Mouse (Mus musculus): ENCODE measurements around the gene Cfdp1. TPM values are rescaled to one million over a fixed set of nuclear protein-coding genes. Genes with fewer than 3 reads are reported as not detected.

Cfdp1 gene
- polyA plus RNA-seq, 1 experiment from 2014 or later = 216 TPM

DNA sequence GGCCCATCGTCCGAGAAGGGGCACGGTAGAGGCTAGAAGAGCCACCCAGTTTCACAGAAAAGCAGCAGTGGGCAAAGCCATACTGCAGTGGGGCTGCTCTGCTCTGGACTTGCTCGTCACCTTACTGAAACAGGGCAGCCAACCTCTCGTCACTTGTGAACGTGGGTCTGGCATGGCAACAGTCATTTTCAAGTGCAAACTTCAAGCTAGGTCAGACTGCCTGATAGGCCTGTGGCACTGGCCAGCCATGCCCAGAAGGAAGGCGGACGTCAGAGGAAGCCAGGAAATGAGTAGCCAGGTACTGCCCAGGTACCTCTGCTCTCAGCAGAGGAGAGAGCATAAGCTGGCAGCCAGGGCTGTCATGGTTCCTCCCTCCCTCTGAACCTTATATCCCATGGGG is 113.1 kb downstream of the Cfdp1 start:
- no peaks in the 10 kb centered on the region for H3K27me3 ChIP-seq (replicated peaks)
- H3K4me2 ChIP-seq = peak overlapping the region; percentile 56
- H3K9me3 ChIP-seq = no peaks in the 10 kb centered on the region
- no peaks in the 10 kb centered on the region for H3K36me3 ChIP-seq (replicated peaks)
- ATAC-seq (replicated peaks) = no peak
- H3K27ac ChIP-seq = no peak overlapping the region
- peak overlapping the region; percentile 97; the same call in 1 of the 2 replicates for H3K4me3 ChIP-seq
- peaks cover 85% of the 10 kb centered on the region for H3K4me1 ChIP-seq
- H3K9ac ChIP-seq = no peak overlapping the region
- 76% methylated on average over 8 of the region's 8 CpGs for WGBS

DNA sequence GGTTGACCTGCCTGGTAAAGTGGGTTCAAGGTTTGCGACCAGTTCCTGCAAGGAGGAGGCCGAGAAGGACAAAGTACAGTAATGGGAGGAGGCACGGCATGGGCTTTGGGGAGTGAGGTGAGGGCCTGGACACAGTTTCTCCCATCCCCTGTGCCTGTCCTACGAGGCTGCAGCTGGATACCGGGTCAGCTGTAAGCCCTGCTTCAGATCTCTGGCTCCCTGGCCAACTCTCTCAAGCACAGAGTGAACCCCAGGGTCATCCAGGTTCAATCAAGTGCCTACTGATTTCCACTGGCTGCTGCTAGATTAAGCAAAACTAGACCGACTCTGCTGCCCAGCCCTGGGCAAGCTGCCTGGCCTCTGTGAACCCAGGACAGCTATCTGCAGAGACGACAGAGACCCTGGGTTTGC is 113.8 kb downstream of the Cfdp1 start:
- H3K4me2 ChIP-seq = peak overlapping the region; percentile 56
- H3K4me1 ChIP-seq = peaks cover 85% of the 10 kb centered on the region

DNA sequence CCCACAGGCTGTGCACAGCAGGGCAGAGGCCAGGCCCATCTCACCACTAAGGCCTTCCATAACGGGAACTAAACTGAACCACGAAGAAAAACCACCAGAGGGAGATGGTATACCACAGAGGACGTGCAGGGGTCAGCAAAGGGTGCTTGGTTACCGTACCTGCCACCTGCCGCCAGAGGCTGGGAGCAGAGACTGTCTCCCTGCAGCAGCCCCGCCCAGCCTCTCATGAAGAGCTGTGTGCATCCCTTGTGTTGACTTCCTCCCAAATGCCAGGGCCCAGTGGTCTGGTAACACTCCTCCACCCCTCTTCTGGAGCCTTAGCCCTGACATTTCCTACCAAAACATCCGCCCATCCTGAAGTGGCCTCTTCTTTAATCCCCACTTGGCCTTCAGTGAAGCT is 114.5 kb downstream of the Cfdp1 start:
- peak overlapping the region; percentile 39; the same call in 1 of the 2 replicates for H3K27ac ChIP-seq
- WGBS = 38% methylated on average over 7 of the region's 7 CpGs
- peaks cover 86% of the 10 kb centered on the region for H3K4me1 ChIP-seq
- H3K9me3 ChIP-seq = no peaks in the 10 kb centered on the region
- no peaks in the 10 kb centered on the region for H3K27me3 ChIP-seq (replicated peaks)
- no peaks in the 10 kb centered on the region for H3K36me3 ChIP-seq (replicated peaks)
- no peak for ATAC-seq (replicated peaks)
- peak overlapping the region; percentile 0; the same call in 1 of the 2 replicates for H3K4me2 ChIP-seq
- H3K4me3 ChIP-seq = no peak overlapping the region
- H3K9ac ChIP-seq = no peak overlapping the region

More for the DNA sequence above, 113.8 kb downstream of the Cfdp1 start:
- Histone ChIP-seq H3K9me3 (no peaks in the 10 kb centered on the region), H3K36me3 (replicated peaks) (no peaks in the 10 kb centered on the region), H3K27me3 (replicated peaks) (no peaks in the 10 kb centered on the region), H3K4me3 (no peak overlapping the region; the same call in 1 of the 2 replicates), H3K27ac (no peak overlapping the region), H3K9ac (no peak overlapping the region)
- 70% methylated on average over 7 of the region's 7 CpGs for WGBS
- no peak for ATAC-seq (replicated peaks)

DNA sequence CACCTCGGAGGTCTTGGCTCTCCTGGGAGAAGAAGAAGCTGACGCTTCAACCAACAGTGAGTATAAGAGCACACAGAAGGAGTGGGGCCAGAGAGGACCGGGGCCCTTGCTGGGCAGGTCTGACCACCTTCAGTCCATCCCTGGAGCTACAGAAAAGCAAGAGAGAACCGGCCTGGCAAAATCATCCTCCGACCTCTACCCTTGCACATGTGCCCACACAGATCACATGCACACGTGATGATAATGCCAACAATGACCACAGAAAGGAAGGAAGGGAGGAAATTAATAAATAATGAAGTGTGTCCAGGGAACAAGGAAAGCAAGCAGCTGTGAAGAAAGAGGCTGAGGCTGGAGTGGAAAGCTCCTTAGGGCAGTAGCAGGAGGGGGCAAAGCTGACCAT is 115.2 kb downstream of the Cfdp1 start:
- Histone ChIP-seq H3K4me1 (peaks cover 86% of the 10 kb centered on the region), H3K9me3 (no peaks in the 10 kb centered on the region), H3K9ac (no peak overlapping the region), H3K27ac (peak overlapping the region; percentile 39; the same call in 1 of the 2 replicates), H3K4me2 (0 out of 2 replicates have a peak overlapping the region, but pooled peaks have one; percentile 0), H3K36me3 (replicated peaks) (no peaks in the 10 kb centered on the region), H3K4me3 (no peak overlapping the region), H3K27me3 (replicated peaks) (no peaks in the 10 kb centered on the region)
- ATAC-seq (replicated peaks) = no peak
- 58% methylated on average over 6 of the region's 6 CpGs for WGBS

DNA sequence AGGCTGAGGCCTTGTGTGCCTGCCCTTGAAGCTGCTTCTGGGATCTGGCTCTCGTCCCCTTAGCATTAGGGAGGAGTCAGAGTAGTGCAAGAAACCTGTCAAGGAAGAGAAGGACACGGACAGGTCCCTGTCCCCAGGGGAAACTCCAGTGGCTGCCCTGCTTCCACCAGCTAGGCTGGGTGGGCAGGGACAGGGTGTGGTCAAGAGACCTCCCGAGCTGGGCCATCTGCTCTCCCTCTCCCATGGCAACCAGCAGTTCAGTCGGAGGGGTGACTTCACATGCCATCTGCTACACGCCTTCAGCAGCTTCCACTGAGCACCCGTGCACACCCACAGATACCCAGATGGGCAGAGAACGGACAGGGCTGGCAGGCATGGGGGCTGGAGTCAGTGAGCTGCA is 117.8 kb downstream of the Cfdp1 start:
- Histone ChIP-seq H3K36me3 (replicated peaks) (no peaks in the 10 kb centered on the region), H3K4me2 (no peak overlapping the region), H3K9me3 (no peaks in the 10 kb centered on the region), H3K27ac (peak overlapping the region; percentile 24; the same call in 1 of the 2 replicates), H3K4me1 (peaks cover 89% of the 10 kb centered on the region), H3K27me3 (replicated peaks) (no peaks in the 10 kb centered on the region), H3K4me3 (no peak overlapping the region), H3K9ac (0 out of 2 replicates have a peak overlapping the region, but pooled peaks have one; percentile 26)
- no peak for ATAC-seq (replicated peaks)
- WGBS = 23% methylated on average over 7 of the region's 7 CpGs

DNA sequence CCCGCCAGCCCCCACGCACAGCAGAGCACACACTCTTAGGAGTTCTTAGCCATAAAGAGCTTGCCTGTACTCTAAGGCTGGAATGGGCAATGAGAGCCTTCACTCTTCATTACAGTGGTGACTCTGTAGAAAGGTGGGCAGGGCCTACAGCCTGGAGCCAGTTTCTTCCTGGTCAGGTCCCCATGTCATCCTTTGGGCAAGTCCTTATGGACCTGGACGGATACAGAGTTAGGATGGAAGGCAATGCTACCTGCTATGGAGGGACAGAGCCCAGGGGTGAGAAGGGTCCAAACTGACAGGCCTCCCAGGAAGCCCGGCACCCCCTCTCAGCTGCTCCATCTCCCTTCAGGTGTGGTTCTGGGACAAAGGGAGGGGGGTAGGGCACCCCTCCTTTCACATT is 118.3 kb downstream of the Cfdp1 start:
- Histone ChIP-seq H3K36me3 (replicated peaks) (no peaks in the 10 kb centered on the region), H3K4me3 (no peak overlapping the region), H3K4me2 (no peak overlapping the region), H3K4me1 (peaks cover 89% of the 10 kb centered on the region), H3K9ac (peak overlapping the region; percentile 26; the same call in 1 of the 2 replicates), H3K27ac (peak overlapping the region; percentile 24; the same call in 1 of the 2 replicates), H3K9me3 (no peaks in the 10 kb centered on the region), H3K27me3 (replicated peaks) (no peaks in the 10 kb centered on the region)
- WGBS = 69% methylated on average over 4 of the region's 4 CpGs
- ATAC-seq (replicated peaks) = no peak

DNA sequence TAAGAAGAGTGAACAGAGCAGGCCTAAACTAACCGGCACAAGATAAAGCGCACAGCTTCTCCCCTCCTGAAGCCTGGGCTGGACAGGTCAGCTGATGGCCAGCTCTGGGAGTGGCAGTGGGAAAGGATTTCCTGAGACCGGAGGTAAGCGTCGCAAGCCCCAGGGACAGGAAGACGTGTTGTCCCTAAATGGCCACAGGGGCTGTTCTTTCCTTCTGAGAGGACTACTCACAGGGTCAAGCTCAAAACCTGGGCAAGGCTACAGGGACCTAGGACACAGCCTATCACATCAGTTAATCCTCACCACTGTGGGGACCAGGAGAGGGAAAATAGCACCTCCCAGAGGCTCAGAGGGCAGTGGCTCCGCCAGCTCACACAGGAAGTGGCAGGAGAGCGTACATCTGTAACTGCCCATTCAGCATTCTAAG is 118.7 kb downstream of the Cfdp1 start:
- Histone ChIP-seq H3K9me3 (no peaks in the 10 kb centered on the region), H3K4me3 (no peak overlapping the region), H3K4me1 (peaks cover 89% of the 10 kb centered on the region), H3K27me3 (replicated peaks) (no peaks in the 10 kb centered on the region), H3K27ac (peak overlapping the region; percentile 22; the same call in 1 of the 2 replicates), H3K9ac (0 out of 2 replicates have a peak overlapping the region, but pooled peaks have one; percentile 7), H3K36me3 (replicated peaks) (no peaks in the 10 kb centered on the region), H3K4me2 (no peak overlapping the region)
- no peak for ATAC-seq (replicated peaks)
- 58% methylated on average over 8 of the region's 8 CpGs for WGBS

DNA sequence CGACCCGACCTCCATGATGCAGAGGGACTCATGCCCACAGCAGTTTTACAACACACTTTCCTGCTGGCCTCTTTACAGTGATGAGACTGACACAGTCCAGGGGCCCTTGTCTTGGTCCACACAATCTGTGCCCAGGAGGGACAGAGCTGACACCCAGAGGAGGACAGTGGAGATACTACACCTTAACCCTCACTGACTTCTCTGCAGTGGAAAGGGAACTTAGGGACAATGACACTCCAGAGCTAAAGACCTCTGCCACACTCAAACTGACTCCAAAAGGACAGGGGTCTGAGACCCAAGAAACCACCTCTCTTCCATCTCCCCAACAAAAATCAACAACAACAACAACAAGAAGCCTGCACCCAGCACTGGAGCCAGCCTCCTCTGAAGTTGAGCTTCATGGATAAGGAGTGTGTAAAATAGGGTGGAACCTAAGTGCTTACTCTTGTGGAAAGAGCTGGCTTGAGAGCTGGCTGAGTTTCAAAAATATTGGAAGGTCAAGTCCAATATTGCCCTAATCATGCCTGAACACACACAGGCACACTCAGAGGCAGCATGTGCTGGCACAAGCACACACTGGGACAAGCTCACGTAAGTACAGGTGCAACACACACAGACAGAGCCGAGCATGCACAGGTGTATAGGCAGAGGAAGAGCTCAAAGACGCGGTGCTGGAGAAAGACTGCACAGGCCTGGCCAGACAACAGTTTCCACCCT is 119.7 kb downstream of the Cfdp1 start:
- H3K27ac ChIP-seq = 0 out of 2 replicates have a peak overlapping the region, but pooled peaks have one; percentile 17
- no peaks in the 10 kb centered on the region for H3K9me3 ChIP-seq
- no peak overlapping the region for H3K9ac ChIP-seq
- H3K4me1 ChIP-seq = peaks cover 89% of the 10 kb centered on the region
- H3K4me2 ChIP-seq = no peak overlapping the region
- no peak for ATAC-seq (replicated peaks)
- WGBS = 53% methylated on average over 6 of the region's 6 CpGs
- H3K36me3 ChIP-seq (replicated peaks) = no peaks in the 10 kb centered on the region
- H3K27me3 ChIP-seq (replicated peaks) = no peaks in the 10 kb centered on the region
- H3K4me3 ChIP-seq = no peak overlapping the region

DNA sequence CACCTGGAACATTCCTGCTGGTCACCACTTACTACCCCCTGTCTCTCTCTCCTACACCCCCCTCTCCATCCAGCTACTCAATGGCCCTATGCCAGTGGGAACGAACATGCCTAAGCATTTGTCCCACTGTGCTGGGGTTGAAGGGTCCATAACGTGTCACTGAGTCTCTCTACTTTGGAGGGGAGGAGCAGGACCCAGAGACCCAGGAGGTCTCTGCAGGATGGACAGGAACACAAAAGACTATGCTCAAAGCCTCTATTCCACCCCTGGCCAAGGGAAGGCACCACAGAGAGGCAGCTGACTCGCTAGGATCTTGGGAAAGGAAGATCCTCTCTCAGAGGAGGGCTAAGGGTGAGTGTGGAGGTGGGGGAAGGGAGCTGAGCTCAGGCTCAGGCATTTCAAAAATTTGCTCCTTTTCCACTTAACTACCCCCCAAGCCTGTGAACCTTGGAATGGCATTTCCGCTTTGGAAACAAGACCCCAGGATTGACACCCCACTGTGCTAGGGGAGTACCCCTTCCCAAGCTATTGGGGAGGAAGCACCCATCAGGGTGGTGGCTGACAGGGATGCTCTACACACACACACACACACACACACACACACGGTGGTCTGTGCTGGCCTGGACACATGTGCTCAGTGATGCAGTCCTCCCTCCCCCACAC is 120.4 kb downstream of the Cfdp1 start:
- H3K27me3 ChIP-seq (replicated peaks) = no peaks in the 10 kb centered on the region
- peaks cover 89% of the 10 kb centered on the region for H3K4me1 ChIP-seq
- no peak overlapping the region for H3K9ac ChIP-seq
- H3K4me3 ChIP-seq = no peak overlapping the region
- H3K4me2 ChIP-seq = no peak overlapping the region
- peak overlapping the region; percentile 81; the same call in 1 of the 2 replicates for H3K27ac ChIP-seq
- ATAC-seq (replicated peaks) = no peak
- 11% methylated on average over 5 of the region's 5 CpGs for WGBS
- H3K9me3 ChIP-seq = no peaks in the 10 kb centered on the region
- H3K36me3 ChIP-seq (replicated peaks) = no peaks in the 10 kb centered on the region

DNA sequence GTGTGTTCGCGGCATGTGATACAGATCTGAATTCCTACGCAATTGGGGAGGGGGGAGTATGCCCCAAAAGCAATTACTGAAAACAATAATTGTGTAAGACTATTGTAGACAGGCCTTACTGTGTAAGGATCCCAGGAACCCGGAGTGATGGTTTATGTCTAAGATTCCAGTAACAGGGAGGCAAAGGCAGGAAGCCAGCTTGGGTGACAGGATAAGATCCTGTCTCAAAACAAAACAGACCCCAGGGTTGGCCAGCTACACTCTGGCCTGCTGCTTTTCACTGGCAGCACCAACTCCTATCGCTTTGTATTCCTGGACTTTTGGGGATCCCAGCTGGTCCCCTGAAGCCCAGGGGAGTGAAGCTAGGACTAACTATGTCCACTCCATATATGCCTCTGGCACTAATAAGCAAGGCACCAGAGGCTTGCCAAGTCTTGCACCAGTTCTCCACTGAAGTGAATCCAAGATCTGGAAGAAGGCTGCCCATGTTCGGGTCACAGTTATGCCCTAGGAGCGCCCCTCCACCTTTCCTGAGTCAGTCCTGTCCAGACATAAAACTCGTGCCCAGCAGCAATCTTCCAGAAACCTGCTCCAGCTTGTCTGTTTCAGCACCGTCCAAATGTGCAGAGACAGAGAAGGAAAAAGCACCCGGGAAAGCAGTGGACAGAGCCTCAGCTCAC is 121.5 kb downstream of the Cfdp1 start:
- peak overlapping the region; percentile 84 for H3K9ac ChIP-seq
- peak overlapping the region; percentile 72 for H3K4me2 ChIP-seq
- WGBS = 25% methylated on average over 10 of the region's 10 CpGs
- no peaks in the 10 kb centered on the region for H3K9me3 ChIP-seq
- H3K36me3 ChIP-seq (replicated peaks) = no peaks in the 10 kb centered on the region
- H3K27me3 ChIP-seq (replicated peaks) = no peaks in the 10 kb centered on the region
- peaks cover 92% of the 10 kb centered on the region for H3K4me1 ChIP-seq
- ATAC-seq (replicated peaks) = no peak
- H3K27ac ChIP-seq = peak overlapping the region; percentile 81
- peak overlapping the region; percentile 77 for H3K4me3 ChIP-seq

DNA sequence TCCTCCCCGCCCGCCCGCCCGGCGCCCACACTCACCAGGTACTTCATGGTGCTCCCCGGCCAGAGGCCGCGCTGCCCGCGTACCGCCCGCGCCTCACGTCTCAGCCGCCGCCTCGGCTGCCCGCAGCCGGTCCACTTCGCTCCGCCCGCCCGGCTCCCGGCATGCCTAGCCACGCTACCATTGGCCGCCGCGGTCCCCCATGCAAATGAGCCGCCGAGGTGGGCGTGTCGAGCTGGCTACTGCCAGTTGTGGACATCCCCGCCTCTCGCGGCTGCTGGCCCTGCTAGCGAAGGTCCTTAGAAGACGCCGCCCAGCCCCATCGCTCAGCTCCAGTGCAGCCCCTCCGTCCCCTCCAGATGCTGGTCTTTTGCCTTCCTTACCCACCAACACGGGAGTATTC is 122.1 kb downstream of the Cfdp1 start:
- WGBS = 0% methylated on average over 20 of the region's 41 CpGs

More for the DNA sequence above, 122.1 kb downstream of the Cfdp1 start:
- Histone ChIP-seq H3K36me3 (replicated peaks) (no peaks in the 10 kb centered on the region), H3K9me3 (no peaks in the 10 kb centered on the region), H3K27ac (peak overlapping the region; percentile 81), H3K4me2 (peak overlapping the region; percentile 72), H3K9ac (peak overlapping the region; percentile 84), H3K4me1 (peaks cover 88% of the 10 kb centered on the region), H3K4me3 (peak overlapping the region; percentile 77), H3K27me3 (replicated peaks) (no peaks in the 10 kb centered on the region)
- ATAC-seq (replicated peaks) = peak; percentile 95
